Mouse (Mus musculus): ENCODE measurements around the gene Tmem212.

DNA sequence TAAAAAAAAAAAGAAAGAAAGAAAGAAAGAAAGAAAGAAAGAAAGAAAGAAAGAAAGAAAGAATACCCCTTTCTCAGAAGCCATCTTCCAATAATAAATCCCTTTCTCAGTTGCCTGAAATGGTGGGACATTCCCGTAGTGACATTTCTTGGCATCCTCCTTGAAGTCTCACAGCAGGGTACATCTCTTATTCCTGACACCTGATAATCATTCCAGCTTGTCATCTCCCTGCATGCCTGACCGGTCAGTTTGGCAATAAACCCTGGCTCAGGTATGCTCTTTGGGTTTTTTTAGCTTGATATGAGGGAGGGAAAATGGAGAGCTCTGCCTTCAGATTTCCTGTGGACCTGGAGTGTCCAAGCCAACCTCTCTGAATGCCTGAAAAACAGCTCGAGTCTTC lies 59.9 kb downstream of the Tmem212 start:
- no peak for TF ChIP-seq CTCF (conservative IDR thresholded peaks at IDR 0.05; ENCODE audit: low read length)
- TF ChIP-seq NANOG (IDR thresholded peaks at IDR 0.05; ENCODE audit: borderline replicate concordance, low read length) = no peak
- TF ChIP-seq POU5F1 (IDR thresholded peaks at IDR 0.05; ENCODE audit: borderline replicate concordance, low read length) = no peak

Data from E14TG2a.4 (cell line).